Mouse (Mus musculus) thymus, postnatal 14 days (tissue): ENCODE measurements at regions not wholly inside any gene's neighbourhood (a gene's known extent, or its start where the extent isn't known, plus 50 kb on each side); places are given as distances from the start of the nearest gene placed in this dataset.

Experiments
- DNase-seq: peaks from one replicate; pipeline ENCODE4 v3.0.0; 2021

DNA sequence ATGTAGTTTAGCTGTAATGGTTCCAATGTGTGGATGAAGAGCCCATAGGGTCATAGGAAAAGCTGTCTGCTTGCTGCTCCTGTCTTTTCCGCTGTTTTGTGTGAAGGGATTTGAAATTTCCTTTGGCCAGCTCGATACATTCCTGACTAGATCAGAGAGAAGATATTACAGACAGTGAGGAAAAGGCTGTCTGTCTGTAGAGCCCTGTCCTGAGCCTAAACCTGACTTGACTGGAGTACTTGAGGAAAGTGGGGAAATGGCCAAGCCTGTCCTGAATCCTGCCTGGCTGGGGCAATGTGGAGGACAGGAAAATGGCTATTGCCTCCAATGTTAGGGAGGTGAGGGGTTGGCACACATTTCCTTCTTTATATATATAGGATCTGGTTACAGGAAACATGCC, 601.0 kb upstream of the Nrp1 start:
- DNase-seq = no peak

DNA sequence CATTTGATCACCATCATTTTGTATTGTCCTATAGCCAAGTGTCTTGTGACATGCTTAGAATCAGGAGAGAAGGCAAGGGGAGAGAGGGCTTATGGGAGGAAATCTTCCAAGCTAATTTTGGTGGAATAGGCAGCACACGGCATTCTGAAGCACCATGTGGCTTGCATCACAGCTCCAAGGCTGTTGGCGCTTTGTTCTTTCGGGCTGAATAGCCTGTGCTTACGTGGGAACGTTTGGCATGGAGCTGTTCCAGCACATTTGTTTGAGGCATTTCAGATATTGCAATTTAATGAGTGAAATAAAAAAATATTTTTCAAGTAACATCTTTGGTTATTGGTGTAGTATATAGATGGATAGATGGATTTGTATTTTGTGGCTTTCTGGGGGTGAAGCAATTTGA, 598.5 kb upstream of the Nrp1 start:
- DNase-seq = no peak

DNA sequence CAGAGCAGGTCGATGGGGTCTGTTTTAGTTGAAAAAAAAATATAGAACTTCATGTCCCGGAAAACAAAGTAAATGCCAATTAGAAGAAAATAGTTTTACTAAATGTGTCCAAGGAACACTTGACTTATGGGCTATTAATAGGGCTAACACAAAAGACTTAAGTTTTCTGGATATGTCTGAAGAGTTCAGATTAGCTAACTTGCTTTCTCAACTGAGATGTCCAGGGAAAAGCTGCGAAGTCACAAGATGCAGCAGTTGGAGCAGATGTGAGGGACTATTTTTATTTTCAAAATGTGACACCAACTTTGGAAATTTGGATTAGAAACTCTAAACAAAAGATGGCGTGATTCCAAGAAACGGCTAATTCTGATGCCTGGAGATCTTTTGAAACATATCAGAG, 593.2 kb upstream of the Nrp1 start:
- DNase-seq = no peak

DNA sequence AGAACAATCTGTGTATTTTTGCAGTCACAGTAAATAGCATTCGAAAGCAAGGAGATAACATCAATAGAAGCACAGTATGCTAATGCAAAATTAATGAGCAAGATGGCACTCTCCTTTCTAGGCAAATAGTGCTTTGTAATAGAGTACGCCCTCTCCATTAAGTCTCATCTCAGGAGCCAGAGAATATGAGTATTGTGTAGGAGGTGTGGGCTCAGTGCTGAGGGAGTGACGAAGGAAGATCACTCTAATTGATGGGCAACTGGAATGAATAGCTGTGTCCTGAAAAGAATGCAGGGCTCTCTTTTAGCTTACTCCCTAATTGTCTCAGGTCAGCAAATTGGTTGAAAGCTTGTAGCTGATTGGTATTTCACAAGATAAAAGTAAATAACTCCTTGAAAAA, 590.1 kb upstream of the Nrp1 start:
- DNase-seq = no peak

DNA sequence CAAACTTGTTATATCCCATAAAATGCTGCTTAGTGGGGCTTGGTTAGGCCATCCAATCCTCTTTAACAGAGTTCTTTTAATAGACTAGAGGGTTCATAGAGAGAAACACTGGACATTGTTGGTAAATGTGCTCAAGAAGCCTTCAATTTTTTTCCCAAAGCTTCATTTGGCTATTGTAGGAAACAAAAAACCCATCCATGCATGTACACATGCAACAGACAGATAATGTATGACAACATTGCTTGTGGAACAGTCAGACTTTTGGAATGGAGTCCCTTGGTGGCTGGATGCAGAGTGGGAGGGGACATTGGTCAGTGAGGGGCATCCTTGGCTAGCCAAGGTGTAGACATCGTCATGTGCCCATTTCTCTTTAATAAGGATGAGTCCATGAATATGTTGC, 588.8 kb upstream of the Nrp1 start:
- no peak for DNase-seq

DNA sequence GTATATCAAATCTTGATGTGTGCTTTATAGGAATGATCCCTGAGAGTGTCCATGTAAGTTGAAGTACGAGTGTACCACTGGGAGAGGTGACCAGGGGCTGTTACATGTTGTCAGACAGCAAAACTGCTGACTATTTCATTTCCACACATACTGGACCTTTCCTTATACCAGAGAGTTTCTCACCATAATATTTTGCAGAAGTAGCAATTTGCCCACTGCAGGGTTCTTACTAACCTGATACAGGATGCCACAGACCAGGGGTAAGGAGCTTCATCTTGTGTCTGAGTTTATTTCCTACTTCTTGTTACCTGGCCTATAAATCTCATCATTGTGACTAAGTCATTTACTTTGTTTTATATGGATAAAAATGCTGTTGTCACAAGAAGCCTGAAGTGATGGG, 586.6 kb upstream of the Nrp1 start:
- no peak for DNase-seq

DNA sequence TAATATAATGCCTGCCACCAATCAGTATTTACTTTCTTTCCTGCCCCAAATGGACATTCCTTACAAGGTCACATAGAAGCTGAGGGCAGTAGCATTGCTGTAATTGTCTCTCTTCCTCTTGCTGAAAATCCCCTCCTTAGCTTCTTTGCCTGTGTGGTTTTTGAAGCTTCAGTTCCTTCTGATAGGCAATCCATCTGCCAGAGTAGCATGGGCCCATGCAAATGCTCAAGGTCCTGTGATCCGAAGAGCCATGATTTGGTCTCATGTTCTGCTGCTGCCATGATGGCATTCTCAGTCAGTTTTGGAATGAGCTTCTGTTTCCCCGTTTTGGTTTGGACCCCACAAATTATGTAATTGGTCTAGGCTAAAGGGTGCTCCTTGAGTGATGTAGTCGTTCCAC, 586.0 kb upstream of the Nrp1 start:
- DNase-seq = no peak

DNA sequence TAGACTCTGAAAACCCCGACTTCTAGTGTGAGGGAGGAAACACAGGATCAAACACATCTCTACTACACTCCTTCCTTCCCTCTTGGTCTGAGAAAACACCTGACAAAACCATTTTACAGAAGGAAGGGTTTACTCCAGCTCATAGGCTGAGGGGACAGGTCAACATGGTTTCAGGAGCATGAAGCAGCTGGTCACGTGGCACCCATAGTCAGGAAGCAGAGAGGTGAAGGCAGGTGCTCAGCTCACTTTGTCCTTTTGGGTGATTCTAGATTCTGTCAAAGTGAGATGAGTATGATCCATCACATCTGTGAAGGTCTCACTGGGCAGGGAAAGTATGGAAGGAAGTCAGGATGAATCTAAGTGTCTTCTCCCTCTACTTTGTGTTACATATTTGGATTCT, 585.5 kb upstream of the Nrp1 start:
- DNase-seq = no peak

DNA sequence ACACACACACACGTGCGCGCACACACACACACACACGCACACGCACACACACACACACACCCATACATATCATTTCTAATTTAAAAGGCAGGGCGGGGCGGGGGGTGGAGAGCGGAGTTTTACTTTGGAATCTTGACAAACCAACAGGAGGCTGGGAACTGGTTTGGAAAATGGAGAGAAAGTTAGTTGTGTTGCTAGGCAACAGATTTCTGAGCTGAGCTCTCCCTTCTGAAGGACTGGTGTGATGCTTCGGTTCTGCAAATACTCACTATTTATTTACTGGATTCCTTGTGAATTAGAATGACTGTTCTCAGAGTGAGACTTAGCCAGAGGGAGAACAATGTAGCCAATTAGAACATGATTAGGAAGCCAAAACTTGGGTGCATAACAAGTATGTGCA, 583.8 kb upstream of the Nrp1 start:
- no peak for DNase-seq

DNA sequence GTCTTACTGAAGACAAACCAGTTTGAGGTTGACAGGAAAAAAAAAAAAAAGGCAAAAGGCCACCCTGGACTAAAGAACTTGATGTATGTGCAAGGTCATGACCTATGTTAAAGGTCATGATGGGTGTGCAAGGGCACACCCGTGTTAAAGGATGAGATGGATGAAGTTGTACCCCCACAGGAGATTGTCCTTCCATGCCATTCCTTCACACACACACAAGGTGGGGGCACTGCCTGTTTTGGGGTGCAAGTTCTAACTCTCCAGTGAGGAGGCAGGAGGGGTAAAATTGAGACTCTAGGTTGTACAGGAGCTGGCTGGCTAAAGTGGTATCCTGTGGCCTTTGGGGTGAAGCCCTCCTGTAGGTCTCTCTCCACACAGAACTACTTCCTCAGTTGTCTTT, 583.2 kb upstream of the Nrp1 start:
- no peak for DNase-seq

DNA sequence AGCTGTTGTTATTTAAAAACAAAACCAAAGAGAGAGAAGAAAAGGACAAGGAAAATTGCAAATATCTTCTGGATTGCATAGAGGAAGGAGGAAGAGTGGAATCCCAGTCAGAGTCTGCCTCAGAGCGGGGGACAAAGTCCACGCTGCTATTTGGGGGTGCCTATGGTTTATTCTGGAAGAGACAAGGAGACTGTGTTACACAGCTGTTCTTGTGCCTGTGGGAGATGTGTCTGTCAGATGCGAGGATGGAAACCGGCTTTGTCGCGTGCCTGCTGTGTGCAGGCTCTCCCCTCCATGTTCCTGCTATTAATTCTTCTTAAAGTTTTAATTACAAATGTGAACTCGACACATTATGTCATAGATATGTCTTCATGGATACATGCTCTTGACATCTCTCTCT, 582.7 kb upstream of the Nrp1 start:
- no peak for DNase-seq

DNA sequence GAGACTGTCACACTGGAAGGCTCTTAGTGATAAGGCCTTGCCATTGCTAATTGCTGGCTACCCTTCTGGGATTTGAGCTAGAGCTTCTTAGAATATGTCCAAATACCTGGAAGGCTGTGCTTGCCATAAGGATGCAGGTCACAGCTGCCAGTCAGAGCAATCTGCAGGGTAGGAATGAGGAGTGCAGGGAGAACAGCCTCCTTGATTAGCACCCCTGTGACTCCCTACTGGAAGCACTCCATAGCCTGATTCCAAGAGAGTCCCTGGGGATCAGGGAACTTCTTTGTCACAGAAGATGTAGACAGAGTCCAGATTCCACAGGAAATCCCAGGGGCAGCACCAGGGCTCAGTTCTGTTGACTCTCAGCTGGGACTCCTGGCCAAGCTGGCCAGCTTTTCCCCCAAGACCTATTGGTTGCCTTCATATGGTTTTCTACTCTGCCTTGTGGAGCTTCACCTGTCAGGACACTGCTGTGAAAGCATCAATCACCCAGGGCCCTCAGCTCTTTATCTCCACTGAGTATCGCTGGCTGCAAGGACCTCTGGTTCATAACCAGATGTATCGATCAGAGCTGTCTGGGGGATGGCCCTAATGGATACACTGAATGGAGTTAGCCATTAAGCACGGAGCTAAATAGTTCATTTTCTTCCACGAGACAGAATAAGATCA, 579.9 kb upstream of the Nrp1 start:
- DNase-seq = no peak

DNA sequence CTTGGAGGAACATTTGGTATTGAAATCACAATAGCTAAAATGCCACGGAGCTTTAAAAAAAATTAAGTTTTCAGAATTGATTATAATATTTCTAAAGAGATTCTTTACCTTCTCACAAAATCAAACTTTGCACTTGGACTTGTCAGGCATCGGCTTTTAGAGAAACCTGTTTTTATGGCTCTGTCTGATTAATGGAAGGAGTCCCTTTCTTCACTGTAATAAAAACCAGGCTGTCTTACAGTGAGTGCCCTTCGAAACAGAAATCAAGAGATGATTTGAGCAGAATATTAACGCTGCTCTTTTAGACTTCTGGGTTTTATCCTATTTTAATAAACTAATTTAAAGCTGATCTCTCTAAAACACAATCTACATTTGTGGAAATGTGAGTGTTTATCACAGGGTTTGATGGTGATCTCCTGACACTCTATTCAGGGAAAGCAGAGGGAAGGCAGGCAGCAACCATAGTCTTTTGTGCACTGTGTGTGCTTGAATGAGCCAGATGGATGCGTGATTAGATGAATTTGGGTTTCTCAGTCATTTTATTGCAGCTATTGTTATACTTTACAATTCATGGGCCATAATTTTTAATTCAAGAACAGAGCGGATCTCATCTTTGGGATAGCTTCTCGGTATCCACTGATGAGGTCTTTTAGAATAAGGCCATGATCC, 579.2 kb upstream of the Nrp1 start:
- DNase-seq = no peak

DNA sequence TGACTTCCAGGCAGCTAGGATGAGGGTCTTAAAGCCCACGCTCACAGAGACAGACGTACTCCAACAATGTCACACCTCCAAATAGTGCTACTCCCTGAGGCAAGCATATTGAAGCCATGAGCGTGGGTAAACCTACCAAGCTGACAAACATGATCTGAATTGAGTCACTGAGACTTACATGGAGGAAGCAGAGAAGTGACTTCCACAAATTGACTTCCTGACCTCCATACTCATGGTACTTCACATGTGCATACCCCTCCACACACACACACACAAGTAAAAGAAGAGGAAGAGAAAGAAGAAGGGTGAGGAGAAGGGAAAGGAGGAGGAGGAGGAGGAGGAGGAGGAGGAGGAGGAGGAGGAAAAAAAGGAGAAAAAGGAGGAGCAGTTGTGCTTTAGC, 577.8 kb upstream of the Nrp1 start:
- no peak for DNase-seq

DNA sequence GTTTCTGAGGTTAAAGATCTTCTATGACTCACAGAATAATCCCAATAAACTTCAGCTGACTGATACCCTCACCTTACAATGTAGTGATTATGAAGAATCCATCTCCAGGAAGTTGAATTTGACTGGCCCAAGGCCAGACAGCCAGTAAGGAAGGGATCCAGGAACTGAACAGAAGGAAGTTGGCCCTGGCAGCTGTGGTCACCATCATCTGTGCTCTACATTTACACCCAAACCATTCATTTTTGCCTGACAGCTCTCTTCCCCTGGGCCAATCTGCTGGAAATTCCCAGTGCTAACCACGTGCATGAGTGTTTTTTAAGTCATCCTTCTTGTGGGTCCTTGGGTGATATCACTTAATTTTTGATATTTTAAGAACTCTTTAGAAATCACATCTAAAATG, 577.4 kb upstream of the Nrp1 start:
- no peak for DNase-seq

DNA sequence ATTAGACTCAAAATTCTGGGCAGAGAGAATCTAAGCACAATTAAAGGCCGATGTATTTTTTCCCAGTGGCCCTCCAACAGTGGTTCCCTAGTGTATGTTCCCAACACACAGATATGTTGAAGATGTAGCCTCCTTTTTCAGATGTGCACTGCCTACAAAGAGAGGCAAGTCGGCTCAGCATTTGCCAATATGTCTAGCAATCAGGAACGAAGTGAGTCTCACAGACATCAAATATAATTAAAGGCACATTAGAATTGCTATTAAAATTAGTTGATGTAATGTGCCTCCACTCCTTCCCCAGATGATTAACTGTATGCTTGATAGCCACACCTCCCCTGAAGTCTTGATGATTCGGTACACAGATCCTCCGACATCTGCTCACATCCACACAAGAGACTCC, 565.8 kb upstream of the Nrp1 start:
- DNase-seq = no peak

DNA sequence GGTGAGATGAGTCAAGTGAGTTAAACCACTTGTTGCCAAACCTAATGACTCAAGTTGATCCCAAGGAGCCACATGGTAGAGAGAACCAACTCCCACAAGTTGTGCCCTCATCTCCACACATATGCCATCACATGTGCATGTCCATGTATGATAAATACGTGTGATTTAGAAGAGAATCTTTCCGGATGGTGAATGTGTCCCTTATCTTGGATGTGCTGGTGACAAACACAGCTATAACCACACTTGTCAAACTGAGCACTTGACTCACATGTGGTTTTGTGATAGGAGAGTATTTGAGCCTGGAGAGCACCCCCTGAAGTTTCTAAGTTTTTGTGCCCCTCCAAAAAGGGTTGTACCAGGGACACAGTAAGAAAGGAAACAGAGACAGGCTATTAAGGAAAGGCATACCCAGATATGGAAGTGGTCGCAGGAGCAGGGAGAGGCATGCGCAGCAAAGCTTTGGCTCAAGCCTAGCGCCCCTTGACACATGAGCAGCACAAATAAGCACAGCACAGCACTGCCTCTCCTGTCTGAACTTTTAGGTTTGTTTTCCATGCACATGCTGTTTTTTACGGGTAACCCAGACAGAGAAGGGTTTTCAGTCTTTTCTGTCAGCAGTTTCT, 558.4 kb upstream of the Nrp1 start:
- no peak for DNase-seq

DNA sequence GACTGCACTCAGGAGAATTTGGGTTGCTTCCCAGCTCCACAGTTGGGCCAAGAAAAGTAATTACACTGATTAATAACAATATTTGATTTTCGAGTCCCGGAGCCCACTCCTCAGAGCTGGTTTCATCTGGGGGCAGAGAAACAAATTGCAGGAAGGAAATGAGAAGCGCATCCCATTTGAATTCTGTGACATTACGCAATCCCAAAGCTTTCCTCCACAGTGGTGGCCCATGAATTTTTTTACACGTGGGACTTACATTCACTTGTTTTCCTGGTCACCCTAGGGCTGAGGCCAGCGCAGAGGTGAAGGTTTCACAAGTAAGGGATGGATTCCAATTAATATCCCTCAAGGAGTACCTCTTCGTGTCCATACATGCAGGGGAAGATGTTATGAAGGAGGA, 556.3 kb upstream of the Nrp1 start:
- no peak for DNase-seq

DNA sequence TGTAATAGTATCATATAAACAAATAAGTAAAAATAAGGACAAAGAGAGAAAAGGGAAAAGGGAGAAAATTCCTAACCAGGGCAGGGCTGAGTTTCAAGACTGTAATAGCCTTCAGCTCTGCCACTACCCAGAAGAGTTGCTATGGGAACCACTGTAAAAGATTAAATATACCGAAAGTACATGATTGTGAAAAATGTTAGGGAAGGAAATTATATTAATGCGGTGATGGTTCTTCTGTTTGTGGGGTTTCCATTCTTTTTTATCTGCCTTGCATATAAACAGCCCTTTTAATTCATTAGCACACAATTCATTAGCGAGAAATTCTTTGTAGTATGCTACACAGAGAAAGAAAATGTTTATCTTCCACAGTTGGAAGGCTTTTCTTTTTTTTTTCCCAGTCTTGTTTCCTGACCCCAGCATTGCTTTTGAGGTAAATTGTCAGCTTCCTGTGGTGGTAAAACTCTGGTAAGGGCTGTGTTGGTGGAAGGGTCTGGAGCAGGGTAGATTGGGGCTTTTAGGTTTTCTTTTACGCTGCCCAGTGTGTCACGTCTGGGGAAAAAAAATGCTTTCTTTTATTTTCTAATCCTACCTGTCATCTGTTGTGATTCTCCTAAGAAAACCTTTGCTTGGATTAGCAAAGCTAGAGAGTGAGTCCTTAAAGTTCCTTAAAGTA, 555.6 kb upstream of the Nrp1 start:
- no peak for DNase-seq

DNA sequence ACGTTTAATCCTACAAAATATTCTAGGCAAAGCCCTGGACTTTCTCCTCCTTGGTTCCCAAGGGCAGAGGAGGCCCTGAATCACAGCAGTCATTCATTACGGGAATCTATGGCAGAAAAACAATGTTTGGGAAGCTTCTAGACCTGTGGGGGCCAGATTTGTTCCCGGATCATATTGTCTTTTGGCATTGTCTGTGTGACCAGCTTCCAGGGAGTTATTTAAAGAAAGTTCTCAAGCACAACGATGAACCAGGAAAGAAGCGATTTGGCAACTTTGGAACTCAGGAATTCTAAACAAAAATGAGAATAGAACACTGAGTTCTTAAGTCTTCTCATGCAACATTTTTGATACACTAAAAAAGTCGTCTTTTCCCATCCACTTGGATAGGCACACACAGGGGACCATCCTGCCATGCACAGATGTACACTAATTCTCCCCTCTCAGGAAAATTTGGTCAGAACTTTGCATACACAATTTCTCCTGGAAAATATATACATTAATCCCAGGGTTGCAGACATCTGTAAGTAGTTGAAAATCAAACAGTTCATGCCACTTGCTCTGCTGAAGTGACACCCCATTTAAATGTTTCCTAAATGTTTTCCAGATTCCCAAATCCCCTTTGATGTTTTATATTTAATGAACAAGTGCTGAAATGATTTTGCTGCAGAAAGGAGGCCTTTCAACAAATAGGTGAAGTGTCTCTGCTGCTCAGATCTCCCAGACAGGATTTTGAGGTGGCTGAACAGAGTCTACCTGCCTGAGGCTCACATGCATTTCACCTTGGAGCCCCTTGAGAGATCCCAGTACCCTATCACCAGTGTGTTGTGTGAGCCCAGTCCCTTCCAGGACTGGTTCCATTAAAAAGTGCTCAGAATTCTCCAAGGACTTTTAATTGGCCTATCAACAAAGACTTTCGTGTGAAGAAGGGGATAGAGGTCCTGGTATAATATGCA, 548.9 kb upstream of the Nrp1 start:
- DNase-seq = no peak

DNA sequence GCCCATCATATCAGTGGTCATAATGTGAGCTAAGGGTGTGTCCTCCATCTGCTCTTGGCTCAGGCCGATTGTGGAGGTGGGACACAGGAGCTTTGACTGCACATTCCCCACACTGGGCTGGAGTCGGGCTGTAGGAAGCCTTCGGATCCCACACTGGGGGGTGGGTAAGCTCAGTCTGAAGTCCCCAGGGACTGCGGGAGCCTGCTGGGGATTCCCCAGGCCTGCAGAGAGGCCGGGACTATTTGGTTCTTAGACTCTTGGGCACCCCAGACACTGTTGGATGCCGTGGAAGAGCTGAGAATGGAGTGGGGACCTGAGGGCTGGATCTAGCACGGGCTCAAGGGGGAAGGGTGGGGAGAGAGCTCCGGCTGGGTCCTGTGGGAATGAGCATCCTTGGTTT, 547.1 kb upstream of the Nrp1 start:
- no peak for DNase-seq

DNA sequence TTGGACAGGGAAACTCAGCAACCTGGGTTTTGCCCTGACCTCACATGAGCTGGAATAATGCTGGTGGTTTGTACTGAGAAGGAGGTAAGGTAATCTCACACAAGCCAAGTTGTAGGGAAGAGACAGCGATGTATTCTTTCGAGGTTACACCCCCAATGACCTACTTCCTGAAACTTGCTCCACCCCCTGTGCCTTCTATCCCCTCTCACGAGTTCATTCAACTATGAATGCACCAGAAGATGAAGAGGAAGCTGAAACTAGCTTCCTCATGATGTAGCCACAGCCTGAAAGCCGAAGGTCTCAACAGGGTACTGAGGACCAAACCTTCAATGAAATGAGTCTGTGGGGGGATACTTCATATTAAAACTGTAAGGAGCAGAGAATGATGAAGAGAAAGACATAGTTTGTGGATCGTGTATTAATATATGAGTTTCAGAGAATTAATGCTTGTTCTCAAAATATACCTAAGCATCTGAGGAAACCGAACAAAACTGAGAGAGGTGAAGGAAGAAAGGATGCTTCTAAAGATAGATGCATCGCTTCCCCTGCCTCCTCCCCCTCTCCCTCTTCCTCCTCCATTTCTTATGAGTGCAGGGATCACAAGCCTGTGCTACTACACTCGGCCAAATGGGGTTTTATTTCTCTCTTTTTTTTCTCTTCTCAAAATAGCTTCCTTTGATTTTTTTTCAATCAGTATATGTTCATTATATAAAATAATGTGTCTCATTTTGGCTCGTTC, 543.5 kb upstream of the Nrp1 start:
- peak; percentile 58 for DNase-seq
